Mouse (Mus musculus) left cerebral cortex, adult 2 months (tissue): ENCODE measurements at regions not wholly inside any gene's neighbourhood (a gene's known extent, or its start where the extent isn't known, plus 50 kb on each side); places are given as distances from the start of the nearest gene placed in this dataset.
A peak's percentile ranks its signal among the peaks of the same experiment; 100 is the strongest.

Source experiments
- DNase-seq, 2 experiments: peaks; one replicate each; pipeline ENCODE4 v3.0.0; 2021 to 2022; ENCODE audit warnings: low spot score in 2 of 2, mixed read lengths in 1 of 2; ENCODE audit errors: extremely low spot score in 1 of 2
- H3K27ac ChIP-seq: fragments of 200-600 bp; 2 replicates; pipeline ENCODE4 v1.8.1; 2022
- H3K4me3 ChIP-seq: fragments of 200-600 bp; 2 replicates; pipeline ENCODE4 v1.8.1; 2022
- CTCF ChIP-seq: fragments of 200-600 bp; IDR thresholded peaks from 2 replicates; pipeline ENCODE4 v1.8.1; 2022; ENCODE audit warnings: antibody characterized with exemption, mild to moderate bottlenecking, moderate library complexity
- intact Hi-C: fragments of 180-260 bp; cut with DNase I; formaldehyde crosslinking; loops from one replicate; pipeline ENCODE4 v1.15.1; 2025

DNA sequence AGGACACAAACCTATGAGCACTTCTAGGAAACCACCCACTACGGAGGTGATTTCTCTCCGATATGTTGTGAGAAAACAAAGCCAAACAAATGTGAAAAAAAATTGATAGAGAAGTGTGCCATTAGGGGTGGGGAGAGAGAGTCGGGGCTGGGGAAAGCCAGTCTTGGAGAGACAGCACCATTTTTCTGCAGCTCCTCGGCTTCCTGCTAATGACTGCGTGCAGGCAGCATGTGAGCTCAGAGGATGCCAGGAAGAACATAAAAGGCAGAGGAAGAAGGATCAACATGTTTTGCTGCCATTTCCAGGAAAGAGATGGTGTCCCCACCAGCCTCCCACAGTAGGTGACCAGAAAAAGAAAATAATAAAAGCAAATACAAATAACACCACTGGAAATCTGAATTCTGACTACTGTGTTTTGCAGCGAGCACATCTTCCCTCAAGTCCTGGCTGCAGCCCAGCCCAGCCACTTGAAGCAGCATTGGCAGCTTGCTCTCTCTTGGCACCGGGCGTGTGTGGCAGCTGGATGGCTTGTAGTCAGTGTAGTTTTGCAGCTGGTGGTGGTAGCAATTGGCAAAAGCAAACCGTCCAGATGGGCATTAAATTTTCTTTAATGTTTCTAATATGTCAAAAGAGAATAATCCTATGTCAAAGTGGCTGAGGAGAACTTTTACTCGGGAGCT lies 152.9 kb upstream of the 1700066M21Rik start:
- no peak for TF ChIP-seq CTCF
- Histone ChIP-seq H3K27ac (no peak overlapping the region; the same call in 1 of the 2 replicates), H3K4me3 (peak overlapping the region; percentile 7; the same call in 1 of the 2 replicates)
- peak; percentile 43 to 50 for DNase-seq
- intact Hi-C loops = no loop called here

DNA sequence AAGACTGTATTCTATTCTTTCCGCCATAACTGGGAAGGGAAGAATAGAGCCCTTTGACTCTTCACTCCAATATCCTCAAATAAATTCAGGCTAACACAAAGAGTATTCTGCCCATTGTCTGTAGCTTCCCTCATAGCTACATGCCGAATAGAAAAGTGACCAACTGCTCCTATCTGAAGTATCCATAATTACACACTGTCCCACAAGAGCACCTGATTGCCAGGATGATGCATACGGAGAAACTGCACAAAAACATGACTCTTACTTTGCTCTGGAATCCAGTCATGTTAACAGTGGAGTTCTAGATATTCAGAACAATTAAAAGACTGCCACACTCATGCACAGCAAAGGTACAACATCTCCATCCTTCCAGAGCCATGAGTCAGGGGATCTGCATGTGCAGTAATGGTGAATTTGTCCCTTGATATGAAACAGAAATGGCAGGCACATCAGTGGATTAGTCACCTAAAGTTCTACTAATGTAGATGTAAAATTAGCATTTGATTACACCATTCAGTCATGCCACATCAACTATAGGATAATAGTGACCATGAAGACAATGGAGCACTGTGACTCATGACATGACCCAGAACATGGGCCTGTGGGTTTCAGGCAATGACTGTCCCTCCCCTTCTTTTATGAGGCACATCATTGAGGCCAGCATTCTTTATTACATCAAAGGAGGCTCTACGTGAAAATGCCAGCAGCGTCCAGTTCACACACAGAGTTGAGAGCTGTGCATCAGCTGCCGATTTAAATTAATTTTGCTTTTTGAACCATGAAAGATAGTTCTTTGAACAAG lies 133.6 kb upstream of the 1700066M21Rik start:
- DNase-seq = no peak
- H3K4me3 ChIP-seq = no peak overlapping the region
- intact Hi-C loops = no loop called here
- no peak for TF ChIP-seq CTCF
- H3K27ac ChIP-seq = no peak overlapping the region

DNA sequence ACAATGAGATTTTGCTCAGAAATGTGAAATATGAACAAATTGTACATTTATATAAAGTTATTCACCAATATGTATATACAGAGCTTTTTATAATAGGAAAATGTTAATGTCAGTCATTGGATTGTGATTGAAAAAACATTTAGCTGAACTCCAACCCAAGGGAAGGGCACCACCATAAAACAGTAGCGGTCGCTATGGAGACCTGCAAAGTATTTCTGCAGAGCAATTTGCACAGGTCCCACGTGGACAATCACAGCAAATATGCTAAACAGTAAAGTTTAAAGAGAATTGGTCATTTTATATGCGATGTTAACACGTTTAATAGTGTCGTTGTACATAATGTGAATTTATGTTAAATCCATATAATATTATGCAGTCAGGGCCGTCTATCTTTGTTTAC lies 117.8 kb upstream of the 1700066M21Rik start:
- Histone ChIP-seq H3K27ac (no peak overlapping the region), H3K4me3 (no peak overlapping the region)
- intact Hi-C loops = no loop called here
- no peak for DNase-seq
- no peak for TF ChIP-seq CTCF

DNA sequence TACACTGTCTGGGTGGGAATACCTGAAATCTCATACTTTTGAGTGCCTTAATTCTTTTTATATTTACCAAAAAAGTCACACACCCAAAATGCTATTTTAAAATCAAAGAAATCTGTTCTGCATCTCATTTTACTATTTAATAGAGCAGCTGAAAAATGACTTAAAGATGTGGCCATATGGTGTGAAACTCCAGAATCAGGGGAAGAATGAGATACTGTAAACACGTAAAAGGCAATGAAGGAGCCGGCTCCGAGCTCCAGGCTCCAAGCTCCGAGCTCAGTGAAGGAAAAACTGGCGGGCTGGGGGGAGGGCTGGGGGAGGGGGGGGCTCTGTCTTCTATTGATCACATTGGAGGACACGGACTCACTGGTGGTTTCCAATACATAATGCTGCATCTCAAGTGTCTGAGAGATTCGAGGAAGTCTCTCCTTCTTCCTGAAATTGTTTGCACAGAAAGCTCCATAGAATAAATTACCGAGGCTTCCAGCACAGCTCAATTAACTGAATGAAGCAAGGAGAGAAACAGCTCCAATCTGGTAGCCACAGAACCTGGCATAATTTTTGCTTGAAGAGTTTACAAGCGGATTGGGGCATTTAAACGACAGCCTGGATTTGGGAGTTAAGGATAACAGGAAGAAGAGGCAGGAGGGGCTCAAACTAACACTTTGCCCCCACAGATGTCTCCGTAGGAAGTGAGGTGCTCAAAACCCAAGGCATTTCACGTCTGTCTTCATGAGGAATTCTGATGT lies 112.2 kb upstream of the 1700066M21Rik start:
- intact Hi-C loops = loop anchor here (5.0 kb wide), 3 partner anchors 62 to 1303 kb away; no protein-coding TSS in a partner anchor
- no peak for TF ChIP-seq CTCF
- Histone ChIP-seq H3K4me3 (no peak overlapping the region), H3K27ac (peak overlapping the region; percentile 15; the same call in 1 of the 2 replicates)
- DNase-seq = peak in 1 of 2 experiments; percentile 19

DNA sequence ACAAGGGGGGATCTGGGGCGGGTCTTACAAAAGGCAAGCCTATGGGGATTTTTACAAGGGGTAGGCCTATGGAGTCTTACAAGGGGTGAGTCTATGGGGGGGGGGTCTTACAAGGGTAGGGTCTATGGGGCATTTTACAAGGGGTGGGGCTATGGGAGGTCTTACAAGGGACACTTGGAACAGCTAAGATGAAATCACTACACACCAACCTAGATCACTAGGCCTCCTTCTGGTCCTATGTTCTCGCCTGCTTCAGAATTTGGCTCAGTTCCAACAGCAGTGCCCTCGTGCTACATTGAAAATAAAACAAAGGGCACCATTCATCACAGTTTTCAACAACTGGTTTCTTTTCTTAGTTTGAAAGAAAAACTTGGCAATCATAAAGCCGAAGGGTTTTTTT lies 110.7 kb upstream of the 1700066M21Rik start:
- DNase-seq = no peak
- no peak for TF ChIP-seq CTCF
- Histone ChIP-seq H3K27ac (no peak overlapping the region), H3K4me3 (no peak overlapping the region)
- intact Hi-C loops = loop anchor here (5.0 kb wide), 3 partner anchors 61 to 1304 kb away; no protein-coding TSS in a partner anchor

DNA sequence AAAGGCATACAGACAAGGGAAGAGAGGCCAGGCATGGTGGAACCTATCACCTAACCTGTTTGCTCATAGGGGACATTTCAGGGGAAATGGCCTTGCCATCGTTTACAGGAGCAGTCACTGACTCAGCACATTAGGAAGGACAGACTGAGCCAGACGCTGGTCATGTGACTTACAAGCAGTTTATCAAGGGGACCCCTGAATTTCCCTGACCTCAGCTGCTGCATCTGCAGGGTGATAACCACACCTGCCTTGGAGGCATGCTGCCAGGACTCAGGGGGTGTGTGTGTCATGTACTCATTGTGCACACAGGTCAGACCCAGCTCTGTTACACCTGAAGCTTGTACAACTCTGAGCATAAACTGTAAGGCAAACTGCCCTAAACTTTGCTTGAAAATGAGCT lies 109.6 kb upstream of the 1700066M21Rik start:
- TF ChIP-seq CTCF = no peak
- Histone ChIP-seq H3K27ac (no peak overlapping the region), H3K4me3 (no peak overlapping the region)
- no peak for DNase-seq
- intact Hi-C loops = loop anchor here (2.0 to 5.0 kb wide), 5 partner anchors 59 to 1379 kb away; no protein-coding TSS in a partner anchor

DNA sequence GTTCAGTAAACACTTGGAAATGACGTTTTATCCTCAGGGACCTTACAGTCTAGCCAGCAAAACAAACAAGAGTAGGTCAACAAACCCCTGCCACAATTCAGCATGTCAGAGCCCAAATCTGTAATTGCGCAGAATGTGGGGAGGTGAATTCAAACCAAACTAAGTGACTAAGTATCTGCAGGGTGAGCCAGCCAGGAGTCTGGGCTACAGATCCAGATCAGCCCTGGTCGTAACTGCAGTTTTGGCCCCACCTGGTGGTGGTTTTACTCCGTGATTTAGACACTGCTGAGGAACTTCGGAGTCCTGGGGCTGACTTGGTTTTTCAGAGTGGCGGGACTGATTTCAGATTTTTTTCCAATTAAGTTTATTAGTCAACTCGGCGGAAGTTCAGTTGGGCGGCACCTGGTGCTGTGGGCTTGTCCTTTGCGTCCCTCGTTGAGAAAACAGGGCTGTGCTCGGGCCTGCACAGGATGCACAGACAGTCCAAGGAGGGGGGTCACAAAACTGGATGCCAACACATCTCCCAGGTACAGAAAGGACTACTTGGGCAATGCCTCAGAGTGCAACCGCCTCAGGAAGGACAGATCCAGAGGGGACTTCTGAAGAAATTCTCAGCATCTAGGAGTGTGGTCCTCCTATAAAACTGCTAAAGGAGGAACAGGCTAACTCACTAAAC lies 107.6 kb upstream of the 1700066M21Rik start:
- no peak overlapping the region for H3K27ac ChIP-seq
- DNase-seq = peak; percentile 79 to 80
- H3K4me3 ChIP-seq = no peak overlapping the region
- intact Hi-C loops = loop anchor here (2.0 to 5.0 kb wide), 5 partner anchors 57 to 1381 kb away; no protein-coding TSS in a partner anchor
- peak; percentile 74 for TF ChIP-seq CTCF

DNA sequence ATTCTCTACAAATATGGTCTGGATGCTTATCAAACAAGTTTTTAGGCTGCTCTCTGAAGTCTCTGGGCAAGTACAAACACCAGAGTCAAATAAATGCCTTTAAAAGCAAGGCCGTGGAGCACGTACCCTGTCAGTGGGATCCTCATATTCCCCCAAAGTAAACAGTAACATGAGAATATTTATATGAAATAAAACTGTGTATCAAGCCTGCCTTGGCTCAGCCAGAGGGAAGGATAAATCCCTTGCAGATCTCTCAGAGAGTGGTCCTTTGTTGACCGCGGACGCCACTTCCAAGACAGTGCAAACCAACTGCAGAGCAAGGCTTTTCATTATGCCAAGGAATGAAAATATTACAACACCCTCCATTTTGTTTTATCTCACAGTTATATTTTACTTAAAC lies 104.8 kb upstream of the 1700066M21Rik start:
- intact Hi-C loops = no loop called here
- TF ChIP-seq CTCF = no peak
- no peak for DNase-seq
- no peak overlapping the region for H3K27ac ChIP-seq
- no peak overlapping the region for H3K4me3 ChIP-seq

DNA sequence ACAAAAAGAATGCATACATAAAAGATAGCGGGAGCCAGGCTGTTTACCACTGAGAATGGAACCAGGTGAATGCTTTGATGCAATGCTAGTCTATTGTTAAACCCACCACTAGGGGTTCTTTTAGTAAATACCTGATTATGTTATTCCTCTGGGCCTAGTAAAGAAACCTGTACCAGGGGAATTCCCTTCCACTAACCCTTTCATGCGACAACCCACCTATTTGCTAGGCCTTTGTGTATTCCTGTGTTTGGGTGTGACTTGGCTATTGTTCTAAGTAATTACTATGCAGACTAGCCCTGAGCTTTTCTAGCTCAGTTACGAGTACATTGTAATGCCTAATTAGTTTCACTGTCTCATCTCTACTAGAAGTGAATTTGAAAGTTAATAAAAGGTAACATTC lies 95.9 kb upstream of the 1700066M21Rik start:
- no peak for TF ChIP-seq CTCF
- no peak for DNase-seq

DNA sequence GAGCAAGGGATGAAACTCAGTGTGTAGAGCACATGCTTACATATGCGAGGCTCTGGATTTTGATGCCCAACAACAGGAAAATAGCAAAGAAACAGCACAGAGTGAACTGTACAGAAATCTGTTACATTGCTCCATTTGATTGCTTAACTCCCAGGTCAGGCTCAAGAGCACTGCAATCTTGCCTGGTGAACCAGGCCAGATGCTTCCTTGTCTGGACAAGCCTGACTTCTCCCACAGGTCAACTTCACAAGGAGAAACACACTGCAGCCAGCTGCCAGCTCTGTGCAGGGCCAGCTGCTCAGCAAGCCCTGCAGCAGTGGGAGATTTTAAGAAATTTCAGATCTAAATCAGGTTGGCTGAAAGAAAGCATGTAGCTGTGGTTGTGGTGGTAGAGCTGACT lies 81.2 kb upstream of the 1700066M21Rik start:
- intact Hi-C loops = no loop called here
- DNase-seq = no peak
- Histone ChIP-seq H3K4me3 (no peak overlapping the region), H3K27ac (no peak overlapping the region)
- no peak for TF ChIP-seq CTCF

More for the DNA sequence above, 95.9 kb upstream of the 1700066M21Rik start:
- intact Hi-C loops = no loop called here
- Histone ChIP-seq H3K4me3 (no peak overlapping the region), H3K27ac (no peak overlapping the region)

DNA sequence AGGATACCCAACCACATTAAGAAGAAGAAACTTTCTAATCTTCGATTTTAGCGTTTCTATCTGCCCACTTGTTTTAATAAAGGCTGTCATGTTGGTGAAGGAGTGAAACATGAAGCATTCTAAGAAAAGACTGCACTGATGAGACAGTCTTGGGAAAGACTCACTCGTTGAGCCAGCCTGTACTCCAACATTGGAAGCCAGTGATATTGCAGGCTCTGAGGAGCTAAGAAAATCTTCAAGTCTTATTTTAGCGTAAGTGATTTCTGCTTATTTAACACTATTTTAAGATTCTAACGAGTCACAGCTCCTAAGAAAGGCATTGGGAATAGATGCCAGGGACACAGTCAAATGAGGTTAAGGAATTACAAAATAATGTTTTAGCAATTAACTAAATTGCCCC lies 78.9 kb upstream of the 1700066M21Rik start:
- TF ChIP-seq CTCF = no peak
- intact Hi-C loops = no loop called here
- DNase-seq = no peak
- no peak overlapping the region for H3K27ac ChIP-seq
- H3K4me3 ChIP-seq = no peak overlapping the region
